Mouse (Mus musculus) lung, adult 18-20 months (tissue): Measurements from ENCODE around the gene BC035947.
A peak's percentile ranks its signal among the peaks of the same experiment; 100 is the strongest.
"Not testable (repeated sequence)": the region's sequence is repeated elsewhere in the genome, so short reads cannot be mapped to it uniquely, and the experiment has no call there.

Experiments
- DNase-seq, 2 experiments: peaks; one replicate each; pipeline ENCODE4 v3.0.0; 2022; ENCODE audit warnings: mixed read lengths in 2 of 2

The BC035947 gene

DNA sequence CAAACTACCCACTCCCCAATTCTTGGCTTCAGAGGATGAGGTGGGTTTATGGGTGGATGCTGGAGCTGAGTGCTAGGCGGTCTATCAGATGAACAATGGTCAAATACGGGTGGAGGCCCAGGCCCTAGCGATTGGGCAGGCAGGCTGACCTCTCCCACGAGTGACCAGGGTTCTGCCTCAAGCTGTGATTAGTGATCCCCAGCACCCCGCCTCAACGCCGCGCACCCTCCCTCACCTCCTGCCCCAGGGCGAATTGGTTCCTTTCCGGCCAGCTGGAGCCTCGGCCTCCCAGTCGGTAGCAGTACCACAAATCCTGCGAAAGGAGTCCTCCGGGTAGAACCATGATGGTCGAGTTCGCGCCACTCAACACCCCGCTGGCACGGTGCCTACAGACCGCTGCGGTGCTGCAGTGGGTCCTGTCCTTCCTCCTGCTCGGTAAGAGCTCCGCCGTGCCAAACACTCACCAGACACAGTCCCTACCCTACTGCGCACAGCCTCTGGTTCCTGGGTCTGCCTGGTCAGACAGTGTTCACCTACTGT lies at the start of gene BC035947:
Gene BC035947, minus strand, starts transcription at position 538 of the 540 bp plus-strand sequence.
- DNase-seq: peak in 1 of 2 experiments; percentile 10

DNA sequence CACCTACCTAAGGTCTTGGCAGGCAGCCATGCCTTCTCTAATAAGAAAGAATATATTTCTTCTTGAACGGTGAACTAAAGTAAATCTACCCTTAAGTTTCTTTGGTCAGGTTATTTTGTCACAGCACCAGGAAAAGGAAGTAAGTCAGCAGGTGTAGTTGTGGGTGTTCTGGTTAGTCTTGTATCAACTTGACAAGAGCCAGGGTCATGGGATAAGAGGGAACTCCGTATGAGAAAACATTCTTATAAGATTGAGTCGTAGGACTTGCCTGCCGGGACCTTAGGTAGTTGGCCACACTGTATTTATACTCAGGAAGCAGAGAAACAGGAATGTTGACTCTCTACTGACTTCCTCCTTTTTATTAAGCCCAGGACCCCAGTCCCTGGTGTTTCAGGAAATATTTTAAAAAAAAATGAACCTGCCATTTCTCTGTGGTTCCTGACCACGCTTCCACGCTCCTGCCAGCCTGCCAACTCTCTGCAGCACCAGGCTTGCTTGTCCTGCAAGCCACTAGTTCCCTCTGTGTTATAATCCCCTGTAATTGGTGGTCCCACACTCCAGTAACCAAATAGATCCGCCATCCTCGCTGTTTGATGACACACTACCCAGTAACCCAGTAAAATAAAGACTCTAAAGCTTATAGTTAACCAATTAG lies 42.2 kb upstream of the BC035947 start:
- no peak for DNase-seq

DNA sequence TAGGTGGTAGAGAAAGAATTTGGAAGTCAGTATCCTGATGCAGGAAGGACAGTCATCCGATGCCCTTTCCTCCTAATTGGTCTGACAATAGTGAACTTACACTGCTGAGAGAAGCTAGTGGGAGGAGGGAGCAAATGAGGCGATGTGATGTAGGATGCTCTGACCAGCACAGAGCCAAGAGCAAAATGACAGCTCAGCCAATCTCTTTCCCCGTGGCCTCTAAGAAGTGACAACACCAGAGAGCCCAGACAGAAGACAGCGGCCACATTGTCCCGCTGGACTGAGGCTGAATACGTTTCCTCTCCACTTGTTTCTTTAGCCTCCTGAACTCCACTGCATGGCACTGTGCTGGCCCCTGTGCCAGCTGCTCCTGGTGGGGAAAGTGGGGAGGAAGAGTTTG lies 37.0 kb upstream of the BC035947 start:
- no peak for DNase-seq

DNA sequence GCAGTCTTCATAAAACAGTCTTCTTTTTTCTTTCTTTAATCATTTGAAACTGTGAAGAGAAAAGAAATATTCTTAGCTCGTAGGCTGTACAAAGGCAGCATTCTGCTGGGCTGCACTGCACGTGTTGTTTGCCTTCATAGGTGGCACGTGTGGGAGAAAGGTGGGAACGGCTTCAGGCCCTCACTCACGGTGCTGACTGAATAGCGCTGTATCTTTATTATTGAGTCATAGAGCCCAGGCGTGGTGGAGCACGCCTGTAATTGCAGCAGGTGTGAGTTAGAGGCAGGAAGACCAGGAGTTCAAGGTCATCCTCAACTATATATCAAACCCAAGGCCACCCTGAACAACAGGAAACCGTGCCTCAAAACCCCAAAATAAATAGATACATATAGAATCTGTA lies 34.3 kb upstream of the BC035947 start:
- no peak for DNase-seq

DNA sequence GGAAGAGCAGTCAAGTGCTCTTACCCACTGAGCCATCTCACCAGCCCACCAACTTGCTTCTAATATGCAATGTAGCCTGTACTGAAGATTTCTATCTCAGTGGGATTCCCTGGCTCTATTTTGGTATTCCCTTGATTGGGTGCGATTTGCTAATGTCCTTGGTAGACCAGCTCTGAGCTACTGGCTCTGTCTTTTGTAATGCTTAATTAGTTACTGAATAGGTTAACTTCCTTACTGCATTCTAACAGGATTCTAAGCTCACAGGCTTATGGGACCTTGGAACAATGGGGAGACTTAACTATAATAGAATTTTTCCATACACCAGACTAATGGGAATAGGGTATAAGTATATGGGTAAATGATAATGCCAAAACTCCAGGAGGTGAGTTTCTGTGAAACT lies 31.7 kb upstream of the BC035947 start:
- DNase-seq: not testable (repeated sequence)

DNA sequence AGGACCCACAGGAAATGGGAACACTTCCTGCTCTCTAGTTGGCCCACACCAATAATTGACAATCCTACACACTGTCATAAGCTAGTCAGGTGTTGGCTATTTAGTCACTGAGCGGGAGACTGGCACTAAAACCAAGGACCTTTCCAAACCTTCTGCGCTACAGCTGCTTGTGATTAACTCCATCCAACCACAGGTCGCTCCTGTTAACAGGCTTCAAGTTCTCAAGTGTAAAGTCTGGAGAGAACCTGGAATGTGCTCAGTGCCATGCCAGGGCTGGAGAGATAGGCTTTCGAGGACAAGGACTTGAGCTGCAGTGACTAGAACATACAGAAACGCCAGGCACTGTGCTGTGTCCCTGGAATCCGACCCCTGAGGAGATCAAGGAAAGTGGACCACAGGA lies 27.2 kb upstream of the BC035947 start:
- no peak for DNase-seq

DNA sequence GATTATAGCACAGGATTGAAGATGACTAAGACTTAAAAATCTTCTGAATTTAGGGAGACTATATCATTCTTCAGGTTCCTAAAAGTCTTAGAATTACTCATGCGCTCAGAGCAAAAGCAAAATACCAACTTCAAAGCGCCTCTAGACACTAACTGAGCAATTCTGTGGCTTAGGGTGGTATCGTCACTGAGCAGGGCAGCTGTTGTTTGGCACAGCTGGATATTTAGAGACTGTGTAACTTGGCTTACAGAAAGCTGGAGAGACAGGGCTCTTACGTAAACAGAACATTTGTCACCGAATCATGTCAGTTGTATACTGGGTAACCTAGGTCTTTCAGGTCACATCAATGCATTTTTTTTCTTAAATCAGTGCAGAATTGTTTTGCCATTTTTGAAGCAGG lies 26.4 kb upstream of the BC035947 start:
- no peak for DNase-seq

DNA sequence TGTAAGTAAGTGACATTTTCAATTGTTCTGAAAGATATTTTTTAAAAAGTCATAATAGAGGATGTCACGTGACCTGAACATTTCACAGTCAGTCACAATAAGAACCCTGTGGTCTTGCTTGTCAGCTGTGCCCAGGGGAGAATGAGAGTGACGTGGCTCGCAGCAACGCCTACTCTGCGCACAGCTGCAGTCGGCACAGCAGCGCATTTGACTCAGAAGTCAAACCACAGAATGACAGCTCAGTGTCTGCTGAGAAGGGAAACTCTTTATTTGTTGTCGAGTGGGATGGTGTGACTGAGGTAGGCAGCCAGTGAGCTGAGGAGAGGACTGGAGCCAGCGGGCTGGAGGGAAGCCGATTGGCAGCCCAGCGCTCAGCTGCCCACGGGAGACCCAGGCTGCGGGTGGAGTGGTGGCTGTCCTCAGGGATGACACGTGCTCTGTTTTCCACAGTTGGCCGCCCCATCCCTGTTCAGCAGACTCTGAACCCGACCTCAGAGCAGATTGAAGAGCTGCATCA lies 25.6 kb upstream of the BC035947 start:
- DNase-seq: peak; percentile 50 to 60

DNA sequence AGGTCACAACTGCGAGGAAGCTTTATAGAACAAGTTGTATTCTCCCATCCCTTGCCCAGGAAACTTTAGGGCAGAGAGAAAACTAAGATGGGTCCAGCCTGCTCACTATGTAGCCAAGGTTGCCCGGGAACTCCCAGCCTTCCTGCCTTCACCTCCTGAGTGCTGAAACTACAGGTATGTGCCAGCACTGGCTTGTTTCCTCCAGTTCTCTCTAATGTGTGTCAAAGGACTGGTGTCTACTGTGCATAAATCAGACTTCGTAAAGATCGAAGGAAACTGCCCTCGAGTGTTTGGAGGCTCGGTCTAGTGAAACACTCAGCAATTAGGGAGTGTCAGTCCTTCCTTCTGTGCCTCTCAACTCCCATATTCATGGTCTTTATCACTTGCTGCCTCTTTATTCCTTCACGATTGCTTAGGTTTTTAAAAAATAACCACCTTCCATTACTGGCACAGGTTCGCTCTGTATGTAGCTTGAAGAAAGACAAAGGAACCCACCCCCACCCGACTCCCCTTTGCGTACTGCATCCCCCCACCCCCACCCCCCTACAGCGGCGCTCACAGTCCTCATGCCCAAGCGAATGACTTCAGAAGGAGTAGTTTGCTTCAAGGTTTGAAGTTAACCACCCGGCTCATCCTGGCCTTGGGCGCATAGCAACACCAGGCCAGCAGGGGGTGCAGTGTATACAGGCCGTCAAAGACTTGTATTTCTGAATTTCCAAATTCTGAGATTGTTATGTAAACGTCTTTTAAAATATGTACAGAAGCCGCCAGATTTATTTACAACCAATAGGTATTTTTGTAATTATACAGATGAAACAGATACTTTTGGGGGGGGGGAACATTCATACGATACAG lies 24.6 kb upstream of the BC035947 start:
- peak; percentile 59 to 70 for DNase-seq

DNA sequence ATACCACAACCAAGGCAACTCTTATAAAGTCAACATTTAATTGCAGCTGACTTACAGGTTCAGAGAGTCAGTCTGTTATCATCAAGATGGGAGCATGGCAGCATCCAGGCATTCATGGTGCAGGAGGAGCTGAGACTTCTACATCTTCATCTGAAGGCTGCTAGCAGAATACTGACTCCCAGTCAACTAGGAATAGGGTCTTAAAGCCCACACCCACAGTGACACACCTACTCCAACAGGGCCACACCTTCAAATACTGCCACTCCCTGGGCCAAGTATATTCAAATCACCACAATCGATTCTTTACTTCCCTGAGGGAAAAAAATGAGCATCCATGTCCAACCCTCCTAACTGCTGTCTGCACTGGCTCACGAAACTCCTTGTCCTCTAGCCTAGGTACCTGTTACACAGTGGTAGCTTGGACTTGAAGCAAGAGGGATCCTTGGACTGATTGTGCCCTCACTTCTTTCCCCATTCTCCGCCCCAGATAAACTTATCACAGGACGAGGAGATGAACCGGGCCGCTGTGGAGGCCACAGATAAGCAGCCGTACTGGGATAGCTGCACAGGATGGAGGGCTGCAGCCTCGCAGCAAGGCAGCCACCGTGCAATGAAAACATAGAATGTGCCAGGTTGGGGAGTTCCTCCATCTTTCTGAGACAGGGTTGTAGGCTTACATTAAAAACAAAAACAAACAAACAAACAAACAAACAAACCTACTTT lies 22.6 kb upstream of the BC035947 start:
- no peak for DNase-seq

DNA sequence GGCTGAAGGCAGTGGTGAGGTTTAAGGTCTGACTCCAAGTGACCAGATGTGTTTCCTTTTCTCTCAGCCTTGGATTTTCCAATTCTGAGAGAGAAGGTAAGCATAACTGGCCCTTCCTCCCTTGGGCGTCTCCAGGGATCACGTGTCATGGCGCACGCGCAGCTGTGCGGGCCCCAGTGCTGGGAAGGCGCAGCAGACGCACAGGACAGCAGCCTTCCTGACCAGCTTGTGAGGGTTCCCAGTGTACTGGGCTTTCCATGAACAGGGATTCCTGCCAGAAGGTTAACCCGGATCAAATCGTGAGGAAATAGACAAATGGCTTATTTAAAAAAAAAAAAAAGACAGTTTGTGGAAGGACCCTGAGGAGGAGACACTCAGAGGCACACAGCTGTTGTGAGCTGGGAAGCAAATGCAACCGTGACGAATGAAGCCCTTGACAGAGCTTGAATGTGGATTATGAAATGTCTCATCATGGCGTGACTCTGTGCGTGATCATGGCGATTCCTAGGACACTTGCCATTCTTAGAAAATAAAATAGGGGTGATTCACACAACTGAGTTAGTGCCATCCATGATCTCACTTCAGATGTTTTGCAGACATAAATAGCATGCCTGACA lies 20.3 kb upstream of the BC035947 start:
- peak in 1 of 2 experiments; percentile 25 for DNase-seq

DNA sequence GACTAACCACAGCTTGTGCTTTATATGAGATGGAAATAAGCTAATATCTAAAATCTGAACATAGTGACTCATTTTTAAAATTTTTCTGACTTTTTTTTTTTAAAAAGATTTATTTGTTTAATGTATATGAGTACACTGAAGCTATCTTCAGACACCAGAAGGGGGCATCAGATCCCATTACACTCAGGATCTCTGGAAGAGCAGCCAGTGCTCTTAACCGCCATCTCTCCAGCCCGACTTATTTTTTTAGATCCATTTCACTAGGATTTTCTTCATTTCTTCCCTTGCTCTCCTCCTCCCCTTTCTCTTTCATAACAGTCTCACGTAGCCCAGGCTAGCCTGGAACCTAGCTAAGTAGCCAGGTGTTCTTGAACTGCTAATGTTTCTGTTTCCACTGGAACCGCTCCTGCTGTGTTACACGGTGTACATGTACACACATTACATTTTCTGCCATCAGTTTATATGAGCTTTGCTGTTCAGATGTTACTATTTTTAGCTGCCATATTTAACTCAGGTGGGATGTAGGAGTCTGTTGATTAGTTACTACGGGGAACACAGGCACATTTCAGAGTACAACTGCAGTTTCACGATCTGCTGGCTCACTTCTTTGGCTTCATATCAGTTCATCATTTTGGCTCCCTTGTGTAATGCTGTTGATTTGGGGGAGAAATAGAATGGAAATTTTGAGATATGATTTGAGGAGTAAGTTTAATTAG lies 18.7 kb upstream of the BC035947 start:
- DNase-seq: no peak

DNA sequence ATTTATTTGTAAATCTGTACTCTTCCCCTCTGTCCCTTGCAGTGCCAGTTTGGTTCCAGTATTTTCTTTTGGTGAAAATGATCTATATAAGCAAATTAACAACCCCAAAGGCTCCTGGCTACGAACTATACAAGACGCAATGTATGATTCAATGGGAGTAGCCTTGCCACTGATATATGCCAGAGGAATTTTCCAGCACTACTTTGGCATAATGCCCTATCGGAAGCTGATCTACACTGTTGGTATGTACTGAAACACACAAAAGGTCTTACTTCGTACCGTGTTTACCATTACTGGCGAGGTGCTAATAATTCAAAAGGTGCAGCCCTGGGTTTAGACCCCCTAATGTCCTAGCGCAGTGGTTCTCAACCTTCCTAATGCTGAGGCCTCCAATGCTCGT lies 17.1 kb upstream of the BC035947 start:
- DNase-seq: no peak

DNA sequence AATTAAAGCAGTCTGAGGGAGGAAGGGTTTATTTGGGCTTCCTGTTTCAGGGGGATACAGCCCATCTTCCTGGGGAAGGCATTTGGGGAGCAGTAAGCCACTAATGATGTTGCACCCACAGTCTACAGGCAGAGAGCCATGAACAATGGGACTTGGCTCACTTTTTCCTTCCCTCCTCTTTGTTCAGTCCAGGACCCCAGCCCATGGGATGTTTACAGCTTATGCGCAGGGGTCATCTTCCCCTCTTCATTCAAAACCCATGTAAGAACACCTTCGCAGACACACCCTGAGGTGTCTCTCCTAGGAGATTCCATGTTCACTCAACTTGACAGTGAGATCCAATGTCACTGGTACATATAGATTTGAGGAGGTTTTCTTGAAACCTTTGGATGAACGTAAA lies 16.4 kb upstream of the BC035947 start:
- DNase-seq: no peak

DNA sequence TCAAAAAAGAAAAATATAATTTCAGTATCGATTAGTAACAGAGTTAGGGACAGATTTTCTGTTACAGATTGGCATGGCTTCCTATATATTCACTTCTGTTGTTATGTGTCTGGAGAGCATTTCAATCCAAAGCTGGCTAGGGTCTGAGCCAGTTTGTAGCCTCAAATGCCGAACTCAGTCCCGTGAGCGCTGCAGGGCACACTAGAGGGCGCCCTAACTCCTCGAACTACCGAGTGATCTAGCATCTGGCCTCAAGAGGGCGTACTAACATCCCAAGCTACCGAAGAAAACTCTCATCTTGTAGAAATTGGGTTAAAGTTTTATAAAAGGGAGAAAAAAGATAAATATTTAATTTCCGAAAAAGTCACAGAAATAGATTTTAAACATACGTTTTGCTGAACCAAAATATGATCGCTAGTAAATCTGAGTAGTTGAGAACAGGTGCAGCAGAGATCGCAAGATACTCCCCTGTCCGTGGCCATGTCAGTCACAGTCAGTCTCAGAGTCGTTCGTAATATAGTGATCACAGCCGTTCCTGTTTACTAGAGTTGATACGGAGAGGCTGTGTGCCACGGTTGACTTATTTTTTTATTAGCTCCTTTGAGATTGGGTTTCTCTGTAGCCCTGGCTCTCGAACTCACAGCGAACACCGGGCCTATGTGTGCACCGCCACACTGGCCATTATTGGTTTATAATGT lies 13.4 kb upstream of the BC035947 start:
- DNase-seq: peak; percentile 31 to 46

DNA sequence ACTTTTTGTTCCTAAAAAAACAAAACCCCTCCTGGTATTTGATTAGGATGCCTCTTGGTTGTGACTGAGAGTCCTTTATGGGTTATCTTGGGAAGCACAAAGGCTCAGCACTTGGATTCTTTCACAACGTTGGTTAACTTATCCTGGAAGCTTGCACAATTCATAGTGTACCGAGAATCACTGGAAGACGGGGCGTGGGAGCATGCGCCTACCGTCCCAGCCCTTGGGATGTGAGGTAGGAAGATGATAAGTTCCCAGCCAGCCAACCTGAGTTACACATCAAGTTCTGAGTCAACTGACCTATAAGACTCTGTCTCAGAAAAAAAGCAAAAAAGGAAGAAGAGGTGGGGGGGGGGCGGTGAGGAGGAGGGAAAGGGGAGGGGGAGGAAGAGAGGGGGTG lies 6.9 kb upstream of the BC035947 start:
- no peak for DNase-seq

DNA sequence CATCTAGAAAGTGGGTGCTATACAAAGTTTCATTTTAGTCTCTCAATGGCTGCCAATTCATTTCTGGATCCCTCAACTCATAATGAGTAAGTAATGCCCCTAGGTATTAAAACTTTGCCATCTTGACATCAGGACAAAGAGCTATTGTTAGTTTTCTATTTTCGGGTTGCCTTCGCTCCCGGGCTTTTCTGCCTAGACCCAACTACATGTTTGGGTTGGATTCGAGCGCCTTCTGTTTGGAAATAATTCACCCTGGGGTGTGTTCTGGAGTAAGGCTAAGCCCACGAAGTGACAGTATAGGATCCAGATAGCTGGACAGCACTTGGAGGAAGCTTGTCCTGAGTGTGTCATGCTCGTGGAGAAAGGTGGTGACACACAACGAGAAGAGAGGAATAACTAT lies 798 bp upstream of the BC035947 start:
- DNase-seq: no peak

DNA sequence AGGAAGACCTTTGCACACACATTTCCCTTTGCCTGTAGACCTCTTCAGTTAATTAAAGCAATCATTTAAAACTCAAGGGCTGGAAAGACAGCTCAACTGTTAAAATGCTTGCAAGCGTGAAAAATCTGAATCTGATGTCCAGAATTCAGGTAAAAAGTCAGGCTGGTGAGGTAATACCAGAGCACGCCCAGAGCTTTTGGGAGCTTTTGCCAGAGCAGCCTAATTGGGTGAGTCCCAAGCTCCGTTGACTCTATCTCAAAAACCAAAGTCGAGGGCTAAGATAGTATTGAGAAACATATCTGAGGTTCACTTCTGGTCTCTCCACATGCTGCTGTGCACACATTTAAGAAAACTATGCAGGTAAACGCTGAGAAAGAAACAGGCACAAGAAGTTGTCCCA lies 1.1 kb downstream of the BC035947 start, which contains the start of gene Mogat1:
Gene Mogat1, plus strand, starts transcription at position 130 of the 400 bp plus-strand sequence.
- DNase-seq: peak in 1 of 2 experiments; percentile 19

DNA sequence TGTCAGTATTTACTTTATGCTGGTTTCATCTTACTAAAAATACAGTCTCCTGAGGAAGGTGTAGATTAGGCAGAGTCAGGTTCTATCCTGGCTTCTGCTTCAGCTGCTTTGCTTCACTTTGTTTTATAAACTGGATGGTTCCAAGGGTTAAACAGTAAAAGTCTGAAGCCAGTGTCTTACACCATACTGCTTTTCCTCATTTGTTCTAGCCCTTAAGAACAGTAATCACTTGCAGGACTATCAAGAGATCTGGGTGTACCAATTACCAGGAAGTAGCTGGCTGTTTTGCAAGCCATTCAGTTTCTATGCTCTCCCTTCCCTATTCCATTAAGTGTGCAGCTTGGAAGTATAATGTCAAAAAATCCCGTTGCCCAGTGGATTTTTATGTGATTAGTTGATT lies 4.8 kb downstream of the BC035947 start:
- DNase-seq: no peak

DNA sequence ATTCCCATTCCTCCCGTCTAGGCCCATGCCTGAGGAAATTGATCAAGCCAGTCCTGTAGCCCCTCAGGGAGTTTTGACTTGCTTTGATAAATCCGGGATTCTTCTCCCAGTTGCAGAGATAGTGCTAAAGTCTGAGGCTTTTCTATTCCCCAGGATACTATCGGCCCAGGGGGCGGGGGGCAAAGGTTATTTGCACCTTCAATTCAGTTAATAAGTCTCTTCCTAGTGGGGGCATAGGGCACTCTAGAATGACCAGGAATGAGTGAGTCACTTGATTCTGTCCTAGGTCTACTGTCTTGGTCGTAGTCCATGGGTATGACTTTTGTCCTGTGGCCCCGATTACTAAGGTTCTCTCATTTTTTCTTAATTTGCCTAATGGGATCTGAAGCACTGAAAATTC lies 9.4 kb downstream of the BC035947 start:
- DNase-seq: no peak

DNA sequence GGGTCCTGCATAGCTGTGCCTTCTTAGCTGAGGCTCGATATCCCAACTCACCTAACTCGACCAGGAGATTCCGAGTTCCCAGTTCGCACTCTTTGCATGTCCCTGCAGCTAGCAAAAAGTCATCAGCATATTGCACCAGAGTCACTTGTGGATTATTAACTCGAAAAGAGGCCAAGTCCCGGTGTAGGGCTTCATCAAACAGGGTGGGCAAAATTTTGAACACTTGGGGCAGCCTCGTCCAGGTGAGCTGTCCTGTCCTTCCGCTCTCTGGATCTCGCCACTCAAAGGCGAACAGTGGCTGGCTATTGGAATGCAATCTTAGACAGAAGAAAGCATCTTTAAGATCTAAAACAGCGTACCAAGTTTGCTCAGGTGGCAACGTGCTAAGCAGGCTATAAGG lies 10.1 kb downstream of the BC035947 start:
- DNase-seq: not testable (repeated sequence)
